Mouse (Mus musculus): ENCODE measurements at regions not wholly inside any gene's neighbourhood (a gene's known extent, or its start where the extent isn't known, plus 50 kb on each side); places are given as distances from the start of the nearest gene placed in this dataset.
A peak's percentile ranks its signal among the peaks of the same experiment; 100 is the strongest.

- Histone ChIP-seq H3K4me3 (no peak overlapping the region), H3K4me2 (no peak overlapping the region), H3K27me3 (no peaks in the 10 kb centered on the region), H3K4me1 (replicated peaks) (peaks cover 25% of the 10 kb centered on the region), H3K9ac (no peak overlapping the region), H3K9me3 (no peaks in the 10 kb centered on the region), H3K36me3 (no peaks in the 10 kb centered on the region), H3K27ac (no peak overlapping the region)
- ATAC-seq (ENCODE audit: low FRiP score): no peak
- WGBS: 93% methylated on average over 3 of the region's 3 CpGs
Measured at GRCm38 (mm10) chr6:51678743-51679142, 155.0 kb downstream of the Snx10 start.

GRCm38 (mm10) chr6:51680239-51680857 is 156.6 kb downstream of the Snx10 start:
- Histone ChIP-seq H3K4me1 (replicated peaks) (peaks cover 26% of the 10 kb centered on the region), H3K9ac (no peak overlapping the region), H3K36me3 (no peaks in the 10 kb centered on the region), H3K27ac (no peak overlapping the region), H3K4me3 (no peak overlapping the region), H3K9me3 (no peaks in the 10 kb centered on the region), H3K27me3 (no peaks in the 10 kb centered on the region), H3K4me2 (no peak overlapping the region)
- no peak for ATAC-seq (ENCODE audit: low FRiP score)
- 76% methylated on average over 10 of the region's 10 CpGs for WGBS

- peaks cover 16% of the 10 kb centered on the region for H3K4me1 ChIP-seq (replicated peaks)
- no peak overlapping the region for H3K4me2 ChIP-seq
- no peak overlapping the region for H3K4me3 ChIP-seq
- H3K36me3 ChIP-seq: no peaks in the 10 kb centered on the region
- no peaks in the 10 kb centered on the region for H3K27me3 ChIP-seq
- no peaks in the 10 kb centered on the region for H3K9me3 ChIP-seq
- no peak overlapping the region for H3K9ac ChIP-seq
- 96% methylated on average over 5 of the region's 5 CpGs for WGBS
- no peak for ATAC-seq (ENCODE audit: low FRiP score)
- H3K27ac ChIP-seq: no peak overlapping the region
Measured at GRCm38 (mm10) chr6:51683131-51683530, 159.4 kb downstream of the Snx10 start.

GRCm38 (mm10) chr6:51685651-51686287 is 162.1 kb downstream of the Snx10 start:
- WGBS: 67% methylated on average over 8 of the region's 8 CpGs
- Histone ChIP-seq H3K9me3 (no peaks in the 10 kb centered on the region), H3K9ac (no peak overlapping the region), H3K4me3 (no peak overlapping the region), H3K4me2 (no peak overlapping the region), H3K36me3 (no peaks in the 10 kb centered on the region), H3K27ac (peak overlapping the region; percentile 71; the same call in 1 of the 2 replicates), H3K27me3 (no peaks in the 10 kb centered on the region), H3K4me1 (replicated peaks) (peaks cover 16% of the 10 kb centered on the region)
- ATAC-seq (ENCODE audit: low FRiP score): no peak

GRCm38 (mm10) chr6:51690795-51691563 is 167.3 kb downstream of the Snx10 start:
- H3K9me3 ChIP-seq: no peaks in the 10 kb centered on the region
- 87% methylated on average over 13 of the region's 13 CpGs for WGBS

GRCm38 (mm10) chr6:51693984-51694383 is 170.3 kb downstream of the Snx10 start:
- no peak overlapping the region for H3K27ac ChIP-seq
- no peak overlapping the region for H3K4me2 ChIP-seq
- no peak overlapping the region for H3K4me3 ChIP-seq
- H3K27me3 ChIP-seq: no peaks in the 10 kb centered on the region
- 0 out of 2 replicates have a peak, but pooled peaks cover 4% of the 10 kb centered on the region for H3K4me1 ChIP-seq (replicated peaks)
- WGBS: 77% methylated on average over 7 of the region's 7 CpGs
- no peaks in the 10 kb centered on the region for H3K36me3 ChIP-seq
- H3K9me3 ChIP-seq: no peaks in the 10 kb centered on the region
- no peak overlapping the region for H3K9ac ChIP-seq
- ATAC-seq (ENCODE audit: low FRiP score): no peak

More at GRCm38 (mm10) chr6:51690795-51691563, 167.3 kb downstream of the Snx10 start:
- Histone ChIP-seq H3K36me3 (no peaks in the 10 kb centered on the region), H3K27me3 (no peaks in the 10 kb centered on the region), H3K4me1 (replicated peaks) (no peaks in the 10 kb centered on the region), H3K27ac (no peak overlapping the region), H3K4me2 (no peak overlapping the region), H3K4me3 (no peak overlapping the region), H3K9ac (no peak overlapping the region)
- no peak for ATAC-seq (ENCODE audit: low FRiP score)

- H3K4me1 ChIP-seq (replicated peaks): 0 out of 2 replicates have a peak, but pooled peaks cover 4% of the 10 kb centered on the region
- H3K4me2 ChIP-seq: no peak overlapping the region
- no peak overlapping the region for H3K27ac ChIP-seq
- no peak overlapping the region for H3K4me3 ChIP-seq
- 75% methylated on average over 7 of the region's 7 CpGs for WGBS
- H3K9me3 ChIP-seq: no peaks in the 10 kb centered on the region
- H3K27me3 ChIP-seq: no peaks in the 10 kb centered on the region
- ATAC-seq (ENCODE audit: low FRiP score): no peak
- no peak overlapping the region for H3K9ac ChIP-seq
- no peaks in the 10 kb centered on the region for H3K36me3 ChIP-seq
Measured at GRCm38 (mm10) chr6:51696396-51696795, 172.7 kb downstream of the Snx10 start.

- no peaks in the 10 kb centered on the region for H3K27me3 ChIP-seq
- ATAC-seq (ENCODE audit: low FRiP score): no peak
- H3K4me3 ChIP-seq: no peak overlapping the region
- no peak overlapping the region for H3K4me2 ChIP-seq
- WGBS: 91% methylated on average over 3 of the region's 3 CpGs
- peaks cover 8% of the 10 kb centered on the region; the same call in 1 of the 2 replicates for H3K4me1 ChIP-seq (replicated peaks)
- H3K9me3 ChIP-seq: no peaks in the 10 kb centered on the region
- H3K27ac ChIP-seq: no peak overlapping the region
- H3K36me3 ChIP-seq: no peaks in the 10 kb centered on the region
- H3K9ac ChIP-seq: no peak overlapping the region
Measured at GRCm38 (mm10) chr6:51697754-51698153, 174.1 kb downstream of the Snx10 start.

- H3K4me2 ChIP-seq: no peak overlapping the region
- WGBS: 61% methylated on average over 4 of the region's 4 CpGs
- H3K4me1 ChIP-seq (replicated peaks): peaks cover 9% of the 10 kb centered on the region
- no peaks in the 10 kb centered on the region for H3K9me3 ChIP-seq
- no peaks in the 10 kb centered on the region for H3K27me3 ChIP-seq
- no peak overlapping the region for H3K9ac ChIP-seq
- H3K4me3 ChIP-seq: no peak overlapping the region
- ATAC-seq (ENCODE audit: low FRiP score): no peak
- no peaks in the 10 kb centered on the region for H3K36me3 ChIP-seq
- no peak overlapping the region for H3K27ac ChIP-seq
Measured at GRCm38 (mm10) chr6:51698244-51698643, 174.5 kb downstream of the Snx10 start.

- WGBS: 94% methylated on average over 11 of the region's 11 CpGs
- ATAC-seq (ENCODE audit: low FRiP score): no peak
- H3K36me3 ChIP-seq: no peaks in the 10 kb centered on the region
- H3K4me3 ChIP-seq: no peak overlapping the region
- no peaks in the 10 kb centered on the region for H3K27me3 ChIP-seq
- no peak overlapping the region for H3K4me2 ChIP-seq
- no peak overlapping the region for H3K27ac ChIP-seq
- no peak overlapping the region for H3K9ac ChIP-seq
- H3K9me3 ChIP-seq: no peaks in the 10 kb centered on the region
- peaks cover 14% of the 10 kb centered on the region for H3K4me1 ChIP-seq (replicated peaks)
Measured at GRCm38 (mm10) chr6:51701253-51702020, 177.7 kb downstream of the Snx10 start.

GRCm38 (mm10) chr6:51702456-51703171 is 178.9 kb downstream of the Snx10 start:
- 65% methylated on average over 10 of the region's 10 CpGs for WGBS
- Histone ChIP-seq H3K27ac (no peak overlapping the region; the same call in 1 of the 2 replicates), H3K4me1 (replicated peaks) (peaks cover 17% of the 10 kb centered on the region), H3K27me3 (no peaks in the 10 kb centered on the region), H3K9ac (no peak overlapping the region), H3K4me2 (no peak overlapping the region), H3K36me3 (no peaks in the 10 kb centered on the region), H3K4me3 (no peak overlapping the region), H3K9me3 (no peaks in the 10 kb centered on the region)
- ATAC-seq (ENCODE audit: low FRiP score): no peak
